Mouse (Mus musculus) MEL (cell line): Measurements from ENCODE around the gene Prpf38b. TPM values are rescaled to one million over a fixed set of nuclear protein-coding genes. Genes with fewer than 3 reads are reported as not detected.

ENCODE experiments used
- DNase-seq: peaks from one replicate; pipeline ENCODE4 v3.0.0; 2011; ENCODE audit warnings: low read depth, low spot score
- H3K27ac ChIP-seq: 2 replicates; pipeline ENCODE4 v1.5.1; 2012; ENCODE audit warnings: low read depth, mild to moderate bottlenecking, control low read depth, low read length, moderate library complexity; ENCODE audit not compliant: control insufficient read depth
- H3K27me3 ChIP-seq, 2 experiments: fragments of 150-350 bp in 1 of 2; sonication (generic) in 1 of 2; 2 replicates each; pipeline ENCODE4 v1.6.1; 2012; ENCODE audit warnings: low read length in 2 of 2, mild to moderate bottlenecking in 2 of 2, improper control_type of control experiment in 1 of 2, moderate library complexity in 1 of 2; ENCODE audit not compliant: insufficient read depth in 2 of 2, control insufficient read depth in 1 of 2
- H3K36me3 ChIP-seq, 2 experiments: 2 replicates each; pipeline ENCODE4 v1.6.1; 2012 to 2014; ENCODE audit warnings: low read length in 2 of 2, improper control_type of control experiment in 1 of 2, inconsistent platforms in 1 of 2, mild to moderate bottlenecking in 1 of 2; ENCODE audit not compliant: insufficient read depth in 2 of 2, control insufficient read depth in 1 of 2
- H3K4me1 ChIP-seq, 2 experiments: fragments of 150-350 bp in 1 of 2; sonication (generic) in 1 of 2; 2 replicates each; pipeline ENCODE4 v1.6.1; 2012; ENCODE audit warnings: low read length in 2 of 2, improper control_type of control experiment in 1 of 2, mild to moderate bottlenecking in 1 of 2; ENCODE audit not compliant: insufficient read depth in 2 of 2, control insufficient read depth in 1 of 2
- H3K4me3 ChIP-seq, 2 experiments: fragments of 150-350 bp in 1 of 2; sonication (generic) in 1 of 2; 2 replicates each; pipeline ENCODE4 v1.5.1; 2012; ENCODE audit warnings: low read depth in 2 of 2, low read length in 2 of 2, mild to moderate bottlenecking in 2 of 2, moderate library complexity in 2 of 2, control low read depth in 1 of 2, improper control_type of control experiment in 1 of 2; ENCODE audit not compliant: control insufficient read depth in 1 of 2, insufficient read depth in 1 of 2
- H3K79me2 ChIP-seq: 2 replicates; pipeline ENCODE4 v1.6.1; 2012; ENCODE audit warnings: mild to moderate bottlenecking, low read length, moderate library complexity; ENCODE audit not compliant: control insufficient read depth, poor library complexity, insufficient read depth
- H3K9ac ChIP-seq: 2 replicates; pipeline ENCODE4 v1.6.1; 2012; ENCODE audit warnings: low read depth, mild to moderate bottlenecking, control low read depth, low read length, moderate library complexity; ENCODE audit not compliant: control insufficient read depth, poor library complexity, severe bottlenecking
- H3K9me3 ChIP-seq: fragments of 150-350 bp; sonication (generic); replicated peaks from 2 replicates; pipeline ENCODE4 v1.6.1; 2012; ENCODE audit warnings: mild to moderate bottlenecking, low read length, improper control_type of control experiment, moderate library complexity; ENCODE audit not compliant: insufficient read depth
- BHLHE40 ChIP-seq: IDR thresholded peaks from 2 replicates; pipeline ENCODE4 v1.6.1; 2012; ENCODE audit warnings: low read depth, mild to moderate bottlenecking, inconsistent platforms, low read length, improper control_type of control experiment, borderline replicate concordance
- CTCF ChIP-seq, 3 experiments: IDR thresholded peaks in 2 of 3; conservative IDR thresholded peaks in 1 of 3; 2 replicates each; pipeline ENCODE4 v1.5.1; 2011 to 2012; ENCODE audit warnings: low read length in 3 of 3, low read depth in 2 of 3, mild to moderate bottlenecking in 2 of 3, improper control_type of control experiment in 1 of 3, inconsistent platforms in 1 of 3, mixed read lengths in 1 of 3, moderate library complexity in 1 of 3; ENCODE audit not compliant: control insufficient read depth in 1 of 3, insufficient read depth in 1 of 3, poor library complexity in 1 of 3, severe bottlenecking in 1 of 3
- E2F4 ChIP-seq: IDR thresholded peaks from 2 replicates; pipeline ENCODE4 v1.6.1; 2011; ENCODE audit warnings: low read depth, low read length, improper control_type of control experiment, borderline replicate concordance
- EP300 ChIP-seq, 2 experiments: IDR thresholded peaks; 2 replicates each; pipeline ENCODE4 v1.6.1; 2011; ENCODE audit warnings: improper control_type of control experiment in 2 of 2, low read length in 2 of 2, low read depth in 1 of 2, mild to moderate bottlenecking in 1 of 2
- ETS1 ChIP-seq: IDR thresholded peaks from 2 replicates; pipeline ENCODE4 v1.6.1; 2012; ENCODE audit warnings: low read depth, mild to moderate bottlenecking, inconsistent platforms, low read length, improper control_type of control experiment, moderate library complexity
- KAT2A ChIP-seq: conservative IDR thresholded peaks from 2 replicates; pipeline ENCODE4 v1.6.1; 2012; ENCODE audit warnings: low read depth, low read length, improper control_type of control experiment, inconsistent platforms
- MAFK ChIP-seq: IDR thresholded peaks from 2 replicates; pipeline ENCODE4 v1.6.1; 2011; ENCODE audit warnings: low read depth, mild to moderate bottlenecking, low read length, improper control_type of control experiment, borderline replicate concordance
- MAZ ChIP-seq: IDR thresholded peaks from 2 replicates; pipeline ENCODE4 v1.6.1; 2012; ENCODE audit warnings: low read depth, mild to moderate bottlenecking, inconsistent platforms, low read length, improper control_type of control experiment
- MEF2A ChIP-seq: IDR thresholded peaks from 2 replicates; pipeline ENCODE4 v1.6.1; 2014; ENCODE audit warnings: low read depth, mild to moderate bottlenecking, inconsistent platforms, low read length, improper control_type of control experiment; ENCODE audit not compliant: poor library complexity, insufficient replicate concordance, severe bottlenecking; ENCODE audit errors: extremely low read depth
- MYC ChIP-seq: IDR thresholded peaks from 2 replicates; pipeline ENCODE4 v1.6.1; 2011; ENCODE audit warnings: low read depth, mild to moderate bottlenecking, low read length, improper control_type of control experiment, moderate library complexity
- NELFE ChIP-seq: IDR thresholded peaks from 2 replicates; pipeline ENCODE4 v1.6.1; 2011; ENCODE audit warnings: low read depth, low read length, improper control_type of control experiment
- NRF1 ChIP-seq: IDR thresholded peaks from 2 replicates; pipeline ENCODE4 v1.6.1; 2014; ENCODE audit warnings: low read depth, mild to moderate bottlenecking, inconsistent platforms, low read length, improper control_type of control experiment, moderate library complexity; ENCODE audit not compliant: poor library complexity, insufficient read depth, severe bottlenecking
- POLR2AphosphoS5 ChIP-seq: IDR thresholded peaks from 2 replicates; pipeline ENCODE4 v1.6.1; 2012; ENCODE audit warnings: low read depth, borderline replicate concordance, mild to moderate bottlenecking, inconsistent platforms, low read length, moderate library complexity, mixed read lengths
- TBP ChIP-seq: IDR thresholded peaks from 2 replicates; pipeline ENCODE4 v1.8.0; 2011; ENCODE audit warnings: low read depth, low read length, improper control_type of control experiment
- UBTF ChIP-seq: IDR thresholded peaks from 2 replicates; pipeline ENCODE4 v1.6.1; 2012; ENCODE audit warnings: low read depth, mild to moderate bottlenecking, inconsistent platforms, low read length, improper control_type of control experiment, moderate library complexity, borderline replicate concordance; ENCODE audit not compliant: insufficient read depth
- USF2 ChIP-seq, 2 experiments: IDR thresholded peaks; 2 replicates each; pipeline ENCODE4 v1.6.1; 2011 to 2012; ENCODE audit warnings: improper control_type of control experiment in 2 of 2, low read length in 2 of 2, borderline replicate concordance in 1 of 2, inconsistent platforms in 1 of 2, low read depth in 1 of 2, mild to moderate bottlenecking in 1 of 2; ENCODE audit not compliant: insufficient read depth in 1 of 2
- ZC3H11A ChIP-seq: IDR thresholded peaks from 2 replicates; pipeline ENCODE4 v1.6.1; 2012; ENCODE audit warnings: low read depth, mild to moderate bottlenecking, inconsistent platforms, low read length, improper control_type of control experiment
- ZMIZ1 ChIP-seq: IDR thresholded peaks from 2 replicates; pipeline ENCODE4 v1.6.1; 2012; ENCODE audit warnings: low read depth, mild to moderate bottlenecking, inconsistent platforms, low read length, improper control_type of control experiment, moderate library complexity
- ZNF384 ChIP-seq: IDR thresholded peaks from 2 replicates; pipeline ENCODE4 v1.6.1; 2012; ENCODE audit warnings: low read depth, mild to moderate bottlenecking, inconsistent platforms, low read length, improper control_type of control experiment
- polyA plus RNA-seq, 2 experiments: library from polyadenylated mRNA; stranded (reverse) in 1 of 2; unstranded in 1 of 2; fragments of >175 nt in 1 of 2; fragments of >200 nt in 1 of 2; gene quantifications; 2 replicates each; pipeline versions ENCODE4 v1.2.1 to v1.2.4; 2012; ENCODE audit warnings: low replicate concordance in 2 of 2, low read depth in 1 of 2; ENCODE audit not compliant: insufficient read length in 2 of 2, insufficient read depth in 1 of 2, missing spikeins in 1 of 2
- total RNA-seq: library from RNA; depleted of rRNA; stranded (reverse); fragments of 300-350 nt; gene quantifications from 2 replicates; pipeline ENCODE4 v1.2.3, GENCODE M21; 2012

Prpf38b gene
- total and polyA plus RNA-seq, 3 experiments = 43.0 to 138 (median 128) TPM

DNA sequence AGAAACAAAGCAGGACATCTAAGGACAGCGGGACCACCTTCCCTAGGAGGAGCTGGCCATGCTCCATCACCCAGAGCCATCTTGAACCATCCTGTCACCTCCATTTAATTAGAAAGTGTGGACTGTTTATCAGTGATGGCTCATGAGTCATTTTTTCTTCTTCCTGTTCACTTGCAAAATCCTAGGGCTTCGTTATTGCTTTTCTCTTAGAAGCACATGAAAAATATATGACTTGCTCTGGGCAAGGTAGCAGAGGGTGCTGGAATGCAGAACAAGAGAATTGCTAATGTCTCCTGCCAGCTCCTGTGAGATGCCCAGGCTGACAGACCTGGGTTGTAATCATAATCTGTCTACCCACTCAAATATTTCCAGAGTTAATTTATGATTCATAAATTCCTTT lies 50.7 kb downstream of the Prpf38b start:
- Histone ChIP-seq H3K27ac (no peak overlapping the region), H3K79me2 (no peaks in the 10 kb centered on the region), H3K4me3 (no peak overlapping the region), H3K9me3 (no peaks in the 10 kb centered on the region; the same call in 1 of the 2 replicates), H3K9ac (no peak overlapping the region), H3K36me3 (peaks cover 0 to 5% of the 10 kb centered on the region in 2 experiments; a peak in 2 of 4 replicates), H3K4me1 (peaks cover 0 to 5% of the 10 kb centered on the region in 2 experiments; a peak in 1 of 4 replicates), H3K27me3 (no peaks in the 10 kb centered on the region; a peak in 1 of 4 replicates)
- peak; percentile 25 for DNase-seq
- no peak for TF ChIP-seq MAZ
- TF ChIP-seq ZMIZ1 = no peak

DNA sequence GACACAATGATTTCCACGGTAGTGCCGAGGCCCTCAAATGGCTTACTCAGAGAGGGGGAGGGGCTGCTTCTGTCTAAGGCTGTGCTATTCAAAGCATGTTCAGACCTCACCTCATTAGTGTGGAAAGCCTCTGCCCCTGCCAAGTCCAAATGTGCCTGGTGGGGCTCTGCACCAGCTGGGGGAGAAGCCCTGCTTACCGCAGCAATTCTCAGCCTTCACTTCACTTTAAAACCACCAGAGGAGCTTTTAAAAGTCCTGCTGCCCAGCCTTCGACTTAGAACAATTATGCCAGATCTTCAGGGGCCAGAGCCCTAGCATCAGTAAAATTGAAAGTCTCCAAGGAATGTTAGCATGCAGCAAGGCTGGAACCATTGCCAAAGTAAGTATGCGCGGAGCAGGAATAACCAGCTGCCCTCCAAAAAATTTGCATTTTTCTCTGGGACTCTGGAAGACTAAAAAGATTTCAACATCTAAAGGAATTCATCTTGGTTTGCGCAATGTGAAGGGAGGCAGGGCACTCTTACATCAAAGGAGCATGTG lies 53.2 kb downstream of the Prpf38b start:
- no peaks in the 10 kb centered on the region for H3K9me3 ChIP-seq
- H3K4me3 ChIP-seq = no peak overlapping the region
- no peak overlapping the region for H3K27ac ChIP-seq
- no peaks in the 10 kb centered on the region for H3K79me2 ChIP-seq
- no peak for TF ChIP-seq POLR2AphosphoS5
- no peak for TF ChIP-seq ZMIZ1
- no peak for TF ChIP-seq ZC3H11A
- TF ChIP-seq TBP = no peak
- TF ChIP-seq MAFK = no peak
- no peak for TF ChIP-seq USF2 (IDR thresholded peaks at IDR 0.05; ENCODE audit: borderline replicate concordance in 1 of 2, insufficient read depth in 1 of 2, low read depth in 1 of 2, low read length in 2 of 2)
- TF ChIP-seq EP300 (IDR thresholded peaks at IDR 0.05; ENCODE audit: low read depth in 1 of 2, low read length in 2 of 2) = no peak
- TF ChIP-seq NELFE = no peak
- no peak for TF ChIP-seq ETS1
- TF ChIP-seq BHLHE40 = no peak
- no peak for TF ChIP-seq MEF2A
- TF ChIP-seq CTCF (IDR thresholded peaks at IDR 0.05 in 2 of 3, conservative IDR thresholded peaks at IDR 0.05 in 1 of 3; ENCODE audit: control insufficient read depth in 1 of 3, insufficient read depth in 1 of 3, low read depth in 2 of 3, low read length in 3 of 3, poor library complexity in 1 of 3, severe bottlenecking in 1 of 3) = no peak
- no peak for TF ChIP-seq KAT2A
- TF ChIP-seq UBTF = no peak
- no peak for TF ChIP-seq ZNF384
- TF ChIP-seq MYC = no peak
- TF ChIP-seq NRF1 = no peak
- TF ChIP-seq E2F4 = no peak
- no peak for DNase-seq
- no peaks in the 10 kb centered on the region; a peak in 1 of 4 replicates for H3K27me3 ChIP-seq
- H3K4me1 ChIP-seq = peaks cover 0 to 8% of the 10 kb centered on the region in 2 experiments; a peak in 1 of 4 replicates
- H3K36me3 ChIP-seq = peaks cover 0 to 5% of the 10 kb centered on the region in 2 experiments; a peak in 2 of 4 replicates
- no peak overlapping the region for H3K9ac ChIP-seq
